Mouse (Mus musculus): ENCODE results near the gene Eml6. TPM values are rescaled to one million over a fixed set of nuclear protein-coding genes. Genes with fewer than 3 reads are reported as not detected.

Eml6 gene
- polyA plus RNA-seq, 1 experiment from 2014 or later = 1.2 TPM

DNA sequence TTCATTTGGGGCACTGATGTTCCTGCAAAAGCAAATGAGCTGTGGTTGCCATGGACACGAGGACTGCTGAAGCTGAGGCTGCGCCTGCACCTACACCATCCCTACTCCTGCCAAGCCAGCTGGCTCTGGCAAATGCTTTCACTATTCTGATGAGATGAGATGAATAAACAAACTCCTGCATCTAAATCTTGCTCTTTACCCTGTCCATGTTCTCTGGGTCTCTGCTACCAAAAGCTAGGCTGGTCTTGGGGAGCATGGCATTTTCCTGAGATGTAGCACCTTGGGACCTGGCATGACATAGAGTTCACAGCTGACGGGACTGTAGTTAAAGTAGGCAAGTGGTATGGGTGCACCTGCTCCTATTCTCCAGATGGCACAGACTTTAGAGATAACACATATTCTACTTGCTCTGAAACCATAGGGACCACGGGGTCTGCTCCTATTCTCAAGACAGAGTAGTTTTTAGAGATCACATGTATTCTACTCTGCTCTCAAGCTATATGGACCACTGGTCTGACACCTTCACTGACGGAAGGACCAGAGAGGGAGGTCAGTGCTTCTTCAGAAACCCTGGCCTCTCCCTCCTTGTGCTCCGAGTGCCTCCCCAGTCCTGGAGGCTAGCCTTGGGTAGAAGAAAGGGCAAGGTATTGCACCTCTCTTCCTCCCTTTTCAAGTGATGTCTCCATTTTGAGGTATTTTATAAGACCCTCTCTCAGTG is 236.8 kb downstream of the Eml6 start:
- Histone ChIP-seq H3K36me3 (no peaks in the 10 kb centered on the region), H3K4me1 (no peaks in the 10 kb centered on the region), H3K27me3 (no peaks in the 10 kb centered on the region), H3K9ac (no peak overlapping the region), H3K4me2 (replicated peaks) (no peak overlapping the region), H3K4me3 (replicated peaks) (no peak overlapping the region), H3K27ac (replicated peaks) (no peak overlapping the region), H3K9me3 (replicated peaks) (no peaks in the 10 kb centered on the region)
- no peak for ATAC-seq (ENCODE audit: insufficient number of reproducible peaks, low FRiP score, low TSS enrichment, low read depth)
- WGBS = 73% methylated on average over 6 of the region's 6 CpGs

DNA sequence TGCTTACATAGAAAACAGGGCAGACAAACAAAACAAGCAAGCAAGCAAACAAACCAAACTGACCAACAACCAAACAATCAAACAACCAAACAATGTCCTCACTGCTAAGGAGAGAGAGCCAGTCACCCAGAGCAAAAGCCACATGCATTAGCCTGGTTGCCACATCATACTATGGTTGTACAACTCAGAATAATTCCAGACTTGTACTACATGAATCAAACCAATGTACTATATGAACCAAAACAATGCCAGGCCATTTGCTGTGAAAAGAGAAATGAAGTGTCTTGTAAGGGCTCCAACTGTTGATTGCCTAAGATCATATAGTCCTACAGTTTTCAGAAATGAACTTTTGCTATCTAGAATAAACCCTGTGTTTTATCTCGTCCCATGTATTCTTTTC is 237.3 kb downstream of the Eml6 start:
- no peaks in the 10 kb centered on the region for H3K27me3 ChIP-seq
- H3K9me3 ChIP-seq (replicated peaks) = no peaks in the 10 kb centered on the region
- 62% methylated on average over 1 of the region's 1 CpGs for WGBS
- no peaks in the 10 kb centered on the region for H3K4me1 ChIP-seq
- H3K4me3 ChIP-seq (replicated peaks) = no peak overlapping the region
- ATAC-seq (ENCODE audit: insufficient number of reproducible peaks, low FRiP score, low TSS enrichment, low read depth) = no peak
- no peak overlapping the region for H3K9ac ChIP-seq
- H3K27ac ChIP-seq (replicated peaks) = no peak overlapping the region
- H3K36me3 ChIP-seq = no peaks in the 10 kb centered on the region
- H3K4me2 ChIP-seq (replicated peaks) = no peak overlapping the region

DNA sequence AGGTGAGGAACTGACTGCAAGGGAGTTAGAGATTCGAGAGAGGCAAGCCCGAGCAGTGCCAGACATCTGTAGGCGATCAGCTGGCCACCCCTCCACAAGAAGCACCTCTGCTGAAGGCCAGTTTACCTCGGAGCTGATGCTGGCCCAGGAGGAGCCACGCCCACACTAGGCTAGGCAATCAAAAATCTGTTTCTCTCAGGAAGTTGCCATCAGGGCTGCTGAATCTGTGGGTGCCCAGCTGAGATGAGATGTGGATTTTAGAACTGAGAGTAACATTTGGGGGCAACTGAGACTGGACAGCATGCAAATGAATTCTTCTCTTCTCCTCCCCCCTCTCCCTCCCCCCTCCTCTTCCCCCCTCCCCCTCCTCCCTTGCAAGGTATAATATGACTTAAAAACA is 238.4 kb downstream of the Eml6 start:
- no peaks in the 10 kb centered on the region for H3K9me3 ChIP-seq (replicated peaks)
- WGBS = 10% methylated on average over 5 of the region's 5 CpGs
- ATAC-seq (ENCODE audit: insufficient number of reproducible peaks, low FRiP score, low TSS enrichment, low read depth) = no peak
- no peaks in the 10 kb centered on the region for H3K27me3 ChIP-seq
- H3K9ac ChIP-seq = no peak overlapping the region
- no peaks in the 10 kb centered on the region for H3K4me1 ChIP-seq
- no peak overlapping the region for H3K4me2 ChIP-seq (replicated peaks)
- no peaks in the 10 kb centered on the region for H3K36me3 ChIP-seq
- no peak overlapping the region for H3K27ac ChIP-seq (replicated peaks)
- no peak overlapping the region for H3K4me3 ChIP-seq (replicated peaks)

DNA sequence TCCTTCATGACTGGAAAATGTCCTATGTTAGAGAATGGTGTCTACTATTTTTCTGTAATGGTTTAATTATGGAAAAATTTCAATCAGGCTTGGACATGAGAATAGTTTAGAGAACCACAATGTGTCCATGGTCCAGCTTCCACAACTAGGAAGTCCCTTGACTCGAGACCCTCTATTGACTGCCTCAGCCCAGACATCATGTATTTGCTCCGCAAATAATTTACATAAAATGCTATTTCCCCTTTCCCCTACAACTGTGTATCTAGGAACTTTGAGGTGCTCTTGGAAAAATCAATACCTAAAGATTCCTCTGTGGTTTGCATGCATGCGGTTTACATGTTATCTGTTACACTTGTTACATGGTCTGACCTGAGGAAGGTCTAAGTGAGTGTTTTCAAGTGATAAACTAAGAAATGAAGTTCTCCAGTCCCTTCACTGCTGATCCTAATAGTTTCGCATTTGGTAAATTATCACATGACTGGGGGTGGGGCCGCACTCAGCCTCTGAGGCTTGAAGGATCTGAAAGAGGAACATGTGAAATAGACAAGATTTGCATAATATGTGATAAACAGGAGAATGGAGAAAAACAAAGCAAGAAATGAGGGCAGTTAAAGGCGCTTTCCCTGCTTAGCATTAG is 239.1 kb downstream of the Eml6 start:
- Histone ChIP-seq H3K27me3 (no peaks in the 10 kb centered on the region), H3K36me3 (no peaks in the 10 kb centered on the region), H3K4me2 (replicated peaks) (no peak overlapping the region), H3K27ac (replicated peaks) (no peak overlapping the region), H3K4me3 (replicated peaks) (no peak overlapping the region), H3K4me1 (no peaks in the 10 kb centered on the region), H3K9me3 (replicated peaks) (no peaks in the 10 kb centered on the region), H3K9ac (no peak overlapping the region)
- ATAC-seq (ENCODE audit: insufficient number of reproducible peaks, low FRiP score, low TSS enrichment, low read depth) = no peak
- 84% methylated on average over 6 of the region's 6 CpGs for WGBS

DNA sequence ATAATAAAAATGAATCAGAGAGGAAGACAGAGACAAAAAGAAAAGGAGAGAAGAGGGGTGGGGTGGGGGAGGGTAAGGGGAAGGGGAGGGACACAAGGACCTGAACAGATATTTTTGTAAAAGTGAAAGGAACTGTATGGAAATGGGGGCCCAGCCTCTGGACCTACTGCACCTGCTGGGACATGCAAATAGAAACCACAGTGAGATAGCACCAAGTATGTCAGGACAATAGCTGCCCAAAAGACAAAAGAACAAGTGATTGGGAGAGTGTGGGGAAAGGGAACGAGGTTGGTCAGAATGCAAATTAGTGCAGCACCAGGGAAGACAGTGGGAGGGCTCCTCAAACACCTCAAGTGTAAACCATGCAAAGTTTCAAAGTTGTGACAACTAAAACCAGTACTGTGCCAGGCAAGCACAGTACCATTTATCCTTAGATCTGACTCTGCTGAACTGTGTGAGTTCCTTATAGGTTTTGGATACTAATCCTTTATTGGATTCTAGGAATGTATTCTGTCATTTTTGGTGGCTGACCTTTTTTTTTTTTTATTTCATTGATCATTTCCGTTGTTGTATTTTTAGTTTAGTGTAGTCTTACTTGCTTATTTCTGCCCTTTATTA is 246.3 kb downstream of the Eml6 start:
- Histone ChIP-seq H3K9me3 (replicated peaks) (no peaks in the 10 kb centered on the region), H3K36me3 (no peaks in the 10 kb centered on the region), H3K27ac (replicated peaks) (no peak overlapping the region), H3K4me1 (no peaks in the 10 kb centered on the region), H3K9ac (no peak overlapping the region), H3K4me3 (replicated peaks) (no peak overlapping the region), H3K27me3 (no peaks in the 10 kb centered on the region), H3K4me2 (replicated peaks) (no peak overlapping the region)
- WGBS = 49% methylated on average over 2 of the region's 2 CpGs
- ATAC-seq (ENCODE audit: insufficient number of reproducible peaks, low FRiP score, low TSS enrichment, low read depth) = no peak

DNA sequence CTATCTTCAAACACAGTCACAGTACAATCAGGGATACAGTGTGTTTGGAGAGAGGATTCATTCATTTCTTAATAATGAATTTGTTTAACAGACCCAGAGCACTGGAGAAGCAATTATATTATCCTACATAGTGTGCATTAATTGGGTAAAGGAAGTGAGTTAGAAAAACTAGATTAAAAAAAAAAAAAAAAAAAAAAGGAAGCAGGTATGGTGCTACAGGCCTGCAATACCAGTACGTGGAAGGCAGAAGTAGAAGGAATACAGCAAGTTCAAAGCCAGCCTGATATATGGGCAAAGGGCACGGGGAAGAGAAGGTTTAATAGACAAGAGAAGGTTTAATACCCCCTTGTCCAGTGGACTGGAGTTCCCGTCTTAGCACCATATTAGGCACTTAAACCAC is 246.9 kb downstream of the Eml6 start:
- H3K36me3 ChIP-seq = no peaks in the 10 kb centered on the region
- H3K4me1 ChIP-seq = no peaks in the 10 kb centered on the region
- no peak for ATAC-seq (ENCODE audit: insufficient number of reproducible peaks, low FRiP score, low TSS enrichment, low read depth)
- H3K9me3 ChIP-seq (replicated peaks) = no peaks in the 10 kb centered on the region
- H3K9ac ChIP-seq = no peak overlapping the region
- no peak overlapping the region for H3K4me2 ChIP-seq (replicated peaks)
- H3K4me3 ChIP-seq (replicated peaks) = no peak overlapping the region
- WGBS = 67% methylated on average over 3 of the region's 3 CpGs
- no peaks in the 10 kb centered on the region for H3K27me3 ChIP-seq
- no peak overlapping the region for H3K27ac ChIP-seq (replicated peaks)

DNA sequence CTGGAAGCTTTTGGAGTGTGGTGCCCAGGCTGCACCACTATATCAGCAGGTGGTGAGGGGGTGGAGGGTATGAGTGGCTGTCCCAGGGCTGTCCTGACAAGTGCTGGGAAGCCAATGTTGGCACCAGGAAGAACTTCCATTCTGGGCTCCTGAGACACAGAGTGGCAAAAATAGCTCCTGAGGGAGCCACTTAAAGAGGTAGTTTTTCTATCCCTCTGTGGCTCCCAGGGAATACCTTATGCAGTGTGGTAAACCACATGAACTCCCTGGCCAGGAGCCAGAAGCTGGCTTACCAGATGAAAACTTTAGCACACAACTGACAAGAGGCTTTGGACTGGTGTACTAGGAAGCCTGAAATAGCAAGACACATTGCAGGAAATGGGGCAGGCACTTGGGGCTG is 247.9 kb downstream of the Eml6 start:
- Histone ChIP-seq H3K27me3 (no peaks in the 10 kb centered on the region), H3K4me3 (replicated peaks) (no peak overlapping the region), H3K9me3 (replicated peaks) (no peaks in the 10 kb centered on the region), H3K4me2 (replicated peaks) (no peak overlapping the region), H3K9ac (no peak overlapping the region), H3K36me3 (no peaks in the 10 kb centered on the region), H3K27ac (replicated peaks) (no peak overlapping the region), H3K4me1 (no peaks in the 10 kb centered on the region)
- ATAC-seq (ENCODE audit: insufficient number of reproducible peaks, low FRiP score, low TSS enrichment, low read depth) = peak; percentile 67

DNA sequence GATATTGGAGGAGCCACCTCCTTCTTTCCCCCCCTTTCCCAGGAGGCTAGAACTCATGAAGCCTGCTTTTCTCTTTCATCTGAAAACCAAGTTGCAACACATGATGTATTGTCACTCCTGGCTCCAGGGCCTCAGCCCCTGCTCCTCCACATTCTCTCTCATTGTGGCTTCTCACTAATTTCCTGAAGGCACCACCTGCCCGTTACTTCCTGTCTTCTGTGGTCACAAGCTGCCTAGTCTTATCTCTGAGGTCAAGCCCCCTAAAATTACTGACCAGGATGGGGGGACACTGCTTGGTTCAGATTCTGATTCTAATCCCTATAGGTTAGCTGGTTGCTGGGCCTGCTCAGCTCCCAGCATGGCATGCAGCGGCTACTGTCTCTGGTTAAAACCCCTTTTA is 251.1 kb downstream of the Eml6 start:
- Histone ChIP-seq H3K4me1 (no peaks in the 10 kb centered on the region), H3K9me3 (replicated peaks) (no peaks in the 10 kb centered on the region), H3K27ac (replicated peaks) (0 out of 2 replicates have a peak overlapping the region, but pooled peaks have one; percentile 6), H3K4me3 (replicated peaks) (no peak overlapping the region), H3K36me3 (no peaks in the 10 kb centered on the region), H3K4me2 (replicated peaks) (no peak overlapping the region), H3K27me3 (no peaks in the 10 kb centered on the region), H3K9ac (no peak overlapping the region)
- WGBS = 53% methylated on average over 2 of the region's 2 CpGs
- ATAC-seq (ENCODE audit: insufficient number of reproducible peaks, low FRiP score, low TSS enrichment, low read depth) = no peak

DNA sequence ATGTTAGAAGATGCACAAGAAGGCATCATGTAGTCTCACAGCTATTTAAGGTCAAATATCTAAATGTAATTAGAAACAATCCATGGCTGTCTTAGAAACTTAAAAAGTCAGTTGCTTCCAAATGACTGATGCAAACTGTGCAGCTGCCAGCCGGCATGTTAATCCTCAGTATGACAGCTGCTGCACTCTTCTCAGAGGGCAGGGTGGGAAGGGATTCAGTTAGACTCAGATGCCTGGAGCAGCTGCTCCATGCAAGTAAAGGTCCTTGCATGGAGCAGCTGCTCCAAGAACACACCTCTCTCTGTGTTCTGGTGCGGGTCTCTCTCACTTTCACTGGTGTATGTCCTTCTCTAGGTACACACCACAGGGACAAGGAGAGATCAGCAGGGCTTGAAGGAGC is 251.5 kb downstream of the Eml6 start:
- Histone ChIP-seq H3K27ac (replicated peaks) (0 out of 2 replicates have a peak overlapping the region, but pooled peaks have one; percentile 6), H3K4me2 (replicated peaks) (no peak overlapping the region), H3K9ac (no peak overlapping the region), H3K9me3 (replicated peaks) (no peaks in the 10 kb centered on the region), H3K27me3 (no peaks in the 10 kb centered on the region), H3K36me3 (no peaks in the 10 kb centered on the region), H3K4me3 (replicated peaks) (no peak overlapping the region), H3K4me1 (no peaks in the 10 kb centered on the region)
- WGBS = 38% methylated on average over 2 of the region's 2 CpGs
- peak; percentile 73; the same call in 1 of the 2 replicates for ATAC-seq (ENCODE audit: insufficient number of reproducible peaks, low FRiP score, low TSS enrichment, low read depth)

DNA sequence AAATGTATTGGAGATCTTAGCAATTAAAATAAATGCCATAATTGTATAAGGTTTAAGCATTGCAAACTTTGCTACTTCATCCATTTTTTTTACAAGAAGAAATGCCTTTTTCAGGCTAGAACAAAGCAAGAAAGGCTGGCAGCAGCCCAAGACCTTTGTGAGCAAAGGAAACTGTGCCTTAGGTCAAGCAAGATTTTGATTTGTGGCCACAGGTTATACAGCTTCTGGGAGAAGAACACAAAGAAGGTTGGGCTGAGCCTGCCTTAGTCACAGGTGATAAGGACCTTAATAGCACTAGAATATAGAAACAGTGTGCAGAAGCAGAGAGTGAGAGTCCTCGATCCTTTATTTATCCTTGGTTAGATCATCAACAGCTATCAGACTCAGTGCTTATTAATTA is 253.6 kb downstream of the Eml6 start:
- H3K4me1 ChIP-seq = no peaks in the 10 kb centered on the region
- no peaks in the 10 kb centered on the region for H3K9me3 ChIP-seq (replicated peaks)
- H3K4me3 ChIP-seq (replicated peaks) = no peak overlapping the region
- no peak overlapping the region for H3K9ac ChIP-seq
- no peaks in the 10 kb centered on the region for H3K36me3 ChIP-seq
- no peak overlapping the region for H3K27ac ChIP-seq (replicated peaks)
- no peaks in the 10 kb centered on the region for H3K27me3 ChIP-seq
- WGBS = 85% methylated on average over 1 of the region's 1 CpGs
- H3K4me2 ChIP-seq (replicated peaks) = no peak overlapping the region
- ATAC-seq (ENCODE audit: insufficient number of reproducible peaks, low FRiP score, low TSS enrichment, low read depth) = no peak

DNA sequence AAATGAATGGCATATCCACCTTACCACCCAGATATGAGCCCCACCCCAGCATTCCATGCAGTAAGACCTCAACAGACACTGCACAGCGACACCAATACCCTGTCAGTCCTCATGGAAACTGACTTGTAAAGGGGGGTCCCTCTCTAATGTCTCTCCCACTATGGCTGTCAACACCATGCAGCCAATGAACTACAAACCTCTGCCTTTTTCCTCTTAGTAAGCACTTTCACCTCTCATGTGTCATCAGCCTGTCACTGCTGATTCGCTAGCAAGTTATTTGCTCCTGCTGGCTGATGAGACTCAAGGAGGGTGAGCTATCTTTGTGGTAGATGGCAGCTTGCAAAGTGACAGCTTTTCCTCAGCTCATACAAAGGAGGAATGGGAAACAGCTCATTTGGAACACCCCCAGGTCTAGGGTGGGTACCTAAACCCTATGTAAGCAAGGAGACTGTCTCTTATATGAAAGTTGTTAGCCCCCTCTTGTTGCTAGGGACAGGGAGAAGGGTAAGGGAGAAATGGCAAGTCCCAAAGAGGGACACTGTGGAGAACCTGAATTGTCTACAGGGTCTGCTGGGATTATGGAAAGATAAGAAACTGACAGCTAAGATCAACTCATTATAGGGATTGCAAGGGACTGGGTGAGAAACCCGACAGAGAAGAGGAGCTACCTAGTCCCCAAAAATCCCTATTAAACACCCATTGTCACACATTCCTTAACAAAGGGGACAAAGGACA is 255.0 kb downstream of the Eml6 start:
- ATAC-seq (ENCODE audit: insufficient number of reproducible peaks, low FRiP score, low TSS enrichment, low read depth) = no peak
- Histone ChIP-seq H3K36me3 (no peaks in the 10 kb centered on the region), H3K4me2 (replicated peaks) (no peak overlapping the region), H3K9me3 (replicated peaks) (no peaks in the 10 kb centered on the region), H3K27me3 (no peaks in the 10 kb centered on the region), H3K4me3 (replicated peaks) (no peak overlapping the region), H3K27ac (replicated peaks) (no peak overlapping the region), H3K9ac (no peak overlapping the region), H3K4me1 (no peaks in the 10 kb centered on the region)
- 50% methylated on average over 3 of the region's 3 CpGs for WGBS

Measured in embryonic facial prominence, embryonic 15.5 days (tissue).